11 mouse cellular contexts compared by ENCODE assay signal in the genomic region with DNA sequence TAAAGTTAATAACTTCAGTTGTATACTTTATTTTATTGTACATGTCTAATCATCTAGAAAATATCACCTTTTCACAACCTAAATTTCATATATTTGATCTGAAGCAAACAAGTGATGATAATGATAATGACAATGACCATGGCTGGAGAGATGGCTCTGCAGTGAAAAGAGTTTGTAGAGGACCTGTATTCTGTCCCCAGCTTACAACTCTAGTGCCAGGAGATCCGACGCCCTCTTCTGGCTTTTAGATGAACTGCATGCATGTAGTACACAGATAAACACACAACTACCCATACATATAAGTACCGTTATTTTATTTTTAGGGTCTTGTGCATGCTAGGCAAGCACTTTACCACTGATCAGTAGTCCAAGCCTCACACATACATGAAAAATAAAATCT. TPM values are rescaled to one million over a fixed set of nuclear protein-coding genes. Genes with fewer than 3 reads are reported as not detected.
DNase-seq lines count a peak whose midpoint lies in the region; ATAC-seq and TF ChIP-seq lines count a peak whose summit lies in the region.
"Had no signal": no experiment of that assay in that cellular context is flagged by ENCODE, and none has a peak within 500 bp of the region (broad histone marks: within the 10 kb centered on the region; RNA-seq: fewer than 3 reads in every experiment).

No protein-coding gene starts in this region.

- H3K36me3 ChIP-seq in heart, adult 2 months (ENCODE audit: control insufficient read depth, insufficient read depth, low read length) = peaks cover 14% of the 10 kb centered on the region
- peaks cover 4% of the 10 kb centered on the region for H3K36me3 ChIP-seq in heart, embryonic 12.5 days
- no peaks in the 10 kb centered on the region for H3K36me3 ChIP-seq in lung, embryonic 14.5 days (ENCODE audit: insufficient read depth)
- H3K36me3 ChIP-seq in ES-E14 (ENCODE audit: control insufficient read depth, insufficient read depth, low read length, poor library complexity, severe bottlenecking) = no peaks in the 10 kb centered on the region
- peaks cover 5% of the 10 kb centered on the region; the same call in 1 of the 2 replicates for H3K36me3 ChIP-seq in macrophage (ENCODE audit: inconsistent target)

- H3K9me3 ChIP-seq in heart, embryonic 12.5 days (replicated peaks) = no peaks in the 10 kb centered on the region; the same call in 1 of the 2 replicates
- no peaks in the 10 kb centered on the region for H3K9me3 ChIP-seq in lung, embryonic 14.5 days (ENCODE audit: low read depth, low read length)
- H3K9me3 ChIP-seq in ES-E14 (ENCODE audit: control insufficient read depth, insufficient read depth, low read depth, low read length) = no peaks in the 10 kb centered on the region
- H3K9me3 ChIP-seq: liver, embryonic 15.5 days had no signal

- H3K27ac ChIP-seq in heart, adult 2 months = peak overlapping the region; percentile 98; the same call in 1 of the 2 replicates
- H3K27ac ChIP-seq in heart, embryonic 12.5 days (ENCODE audit: poor library complexity, severe bottlenecking) = no peak overlapping the region
- H3K27ac ChIP-seq in lung, embryonic 14.5 days (ENCODE audit: low read depth) = no peak overlapping the region
- no peak overlapping the region for H3K27ac ChIP-seq in ES-E14 (ENCODE audit: insufficient read depth, low read depth, low read length, poor library complexity, severe bottlenecking)
- peak overlapping the region; percentile 89 for H3K27ac ChIP-seq in macrophage
- H3K27ac ChIP-seq: liver, embryonic 15.5 days had no signal

- no peak overlapping the region for H3K4me3 ChIP-seq in heart, adult 2 months
- H3K4me3 ChIP-seq in heart, embryonic 12.5 days = no peak overlapping the region
- H3K4me3 ChIP-seq in lung, embryonic 14.5 days (ENCODE audit: low read depth, low read length) = no peak overlapping the region
- H3K4me3 ChIP-seq in ES-E14 (ENCODE audit: insufficient read depth in 1 of 2, low read depth in 1 of 2, low read length in 2 of 2, poor library complexity in 1 of 2, severe bottlenecking in 1 of 2) = no peak overlapping the region
- no peak overlapping the region for H3K4me3 ChIP-seq in macrophage (ENCODE audit: inconsistent target)
- H3K4me3 ChIP-seq: liver, embryonic 15.5 days had no signal

- in situ Hi-C loops in ES-E14 (cut with MboI; ENCODE audit: low sequenced_read_pairs in 2 of 2, unreplicated experiment in 2 of 2) = no loop called here

- H3K9ac ChIP-seq in heart, adult 2 months (ENCODE audit: low read depth, low read length) = no peak overlapping the region
- H3K9ac ChIP-seq in heart, embryonic 12.5 days = no peak overlapping the region
- no peak overlapping the region for H3K9ac ChIP-seq in lung, embryonic 14.5 days
- H3K9ac ChIP-seq in ES-E14 (ENCODE audit: insufficient read depth, low read depth, low read length, poor library complexity, severe bottlenecking) = no peak overlapping the region
- H3K9ac ChIP-seq: liver, embryonic 15.5 days had no signal

- H3K79me2 ChIP-seq in heart, adult 2 months (replicated peaks; ENCODE audit: control insufficient read depth, insufficient read depth, low read length) = no peaks in the 10 kb centered on the region
- no peaks in the 10 kb centered on the region for H3K79me2 ChIP-seq in macrophage (ENCODE audit: inconsistent target)

- TF ChIP-seq CTCF in heart, adult 2 months (IDR thresholded peaks at IDR 0.05) = peak; percentile 49
- TF ChIP-seq CTCF in lung, embryonic 14.5 days (IDR thresholded peaks at IDR 0.05; ENCODE audit: low read depth) = peak; percentile 38; the same call in 1 of the 2 replicates

- H3K4me1 ChIP-seq in heart, adult 2 months (ENCODE audit: control insufficient read depth, insufficient read depth, low read length) = peaks cover 1% of the 10 kb centered on the region; the same call in 1 of the 2 replicates
- peaks cover 11% of the 10 kb centered on the region for H3K4me1 ChIP-seq in heart, embryonic 12.5 days (replicated peaks)
- peaks cover 4% of the 10 kb centered on the region; the same call in 1 of the 2 replicates for H3K4me1 ChIP-seq in lung, embryonic 14.5 days (ENCODE audit: insufficient read depth)
- H3K4me1 ChIP-seq in ES-E14 (ENCODE audit: control insufficient read depth in 2 of 2, insufficient read depth in 2 of 2, low read length in 2 of 2, poor library complexity in 1 of 2) = peaks cover 0 to 2% of the 10 kb centered on the region in 2 experiments; a peak in 1 of 4 replicates

- no peak overlapping the region for H3K4me2 ChIP-seq in heart, embryonic 12.5 days
- no peak overlapping the region for H3K4me2 ChIP-seq in lung, embryonic 14.5 days

- intact Hi-C loops in heart, adult 2 months (cut with DNase I) = loop anchor here (5.0 kb wide), 2 partner anchors 44 to 86 kb away; a partner anchor contains a TSS

- no peak for DNase-seq in heart, adult 2 months
- DNase-seq in lung, embryonic 14.5 days = no peak
- DNase-seq in lung, adult 18-20 months = no peak
- peak; percentile 47 for DNase-seq in ES-E14 (ENCODE audit: low read depth, low spot score)
- DNase-seq in gastrocnemius, postnatal 25 days = no peak
- DNase-seq in cerebellum, postnatal 4 days (ENCODE audit: low spot score in 2 of 2) = no peak
- DNase-seq: adrenal gland, adult 8-10 months; cerebellum, postnatal 14 days had no signal

- WGBS in heart, adult 2 months = 31% methylated on average over 3 of the region's 3 CpGs
- WGBS in heart, embryonic 12.5 days = 26% methylated on average over 3 of the region's 3 CpGs
- WGBS in lung, embryonic 14.5 days = 30% methylated on average over 3 of the region's 3 CpGs
- 27% methylated on average over 3 of the region's 3 CpGs for WGBS in macrophage (ENCODE audit: missing documents)

- ATAC-seq in heart, embryonic 12.5 days (ENCODE audit: insufficient number of reproducible peaks, low FRiP score) = no peak
- ATAC-seq in lung, embryonic 14.5 days (ENCODE audit: insufficient read depth) = no peak

- TF ChIP-seq EP300 in heart, adult 2 months (IDR thresholded peaks at IDR 0.05; ENCODE audit: insufficient read depth, low read depth, low read length) = no peak

- H3K27me3 ChIP-seq in heart, adult 2 months (ENCODE audit: control insufficient read depth, insufficient read depth, low read length) = no peaks in the 10 kb centered on the region
- no peaks in the 10 kb centered on the region for H3K27me3 ChIP-seq in heart, embryonic 12.5 days (replicated peaks)
- H3K27me3 ChIP-seq in lung, embryonic 14.5 days (ENCODE audit: insufficient read depth, low read length) = no peaks in the 10 kb centered on the region
- H3K27me3 ChIP-seq: liver, embryonic 15.5 days had no signal

- no peak for TF ChIP-seq POLR2A in heart, adult 2 months (IDR thresholded peaks at IDR 0.05; ENCODE audit: insufficient read depth, low read depth, low read length)

TF ChIP-seq in ES-E14, 5 proteins besides CTCF, POLR2A, EP300 and RAD21:
- no peak for TF ChIP-seq HCFC1 (IDR thresholded peaks at IDR 0.05; ENCODE audit: borderline replicate concordance, insufficient read depth, low read length)
- TF ChIP-seq ZC3H11A (IDR thresholded peaks at IDR 0.05; ENCODE audit: borderline replicate concordance, low read depth, low read length) = no peak; the same call in 1 of the 2 replicates
- no peak for TF ChIP-seq CHD2 (IDR thresholded peaks at IDR 0.05; ENCODE audit: low read depth, low read length)
- no peak for TF ChIP-seq ZNF384 (IDR thresholded peaks at IDR 0.05; ENCODE audit: low read depth, low read length)

RNA-seq across cellular contexts. Expression of a gene that starts 1.2 kb away (rescaled TPM):
- 10 to 100 TPM; 20.6 to 30.2 TPM for total RNA-seq in heart, adult 2 months (2021)
- polyA plus RNA-seq in heart, adult 2 months (2012; rRNA removed) = 10.7 and 16.5 TPM in 2 replicates
- 11.8 and 13.4 TPM in 2 replicates for polyA plus RNA-seq in heart, embryonic 12.5 days (2016; fragmentation: Nextera tagmentation; extraction: Ambion mirVana)
- polyA plus RNA-seq in lung, embryonic 14.5 days (2014; fragmentation: Nextera tagmentation; extraction: Ambion mirVana) = 8.9 and 9.9 TPM in 2 replicates
- 4.9 and 5.2 TPM in 2 replicates for total RNA-seq in ES-E14 (2012; rRNA removed)
- total RNA-seq in macrophage (2018; cell fraction: chromatin; rRNA removed) = 100 to 1,000 TPM in 6 of 26 experiments, 10 to 100 TPM in 13, 1 to 10 TPM in 7; 2.4 to 192 (median 33.0) TPM
- total RNA-seq in macrophage (2018; cell fraction: cytosol; rRNA removed) = 10 to 100 TPM in 11 of 26 experiments, 1 to 10 TPM in 14, under 1 TPM in 1; 0.53 to 21.8 (median 4.6) TPM
- 100 to 1,000 TPM in 2 of 26 experiments, 10 to 100 TPM in 15, 1 to 10 TPM in 9; 1.1 to 132 (median 11.2) TPM for total RNA-seq in macrophage (2018; cell fraction: nucleus; rRNA removed)
- polyA plus RNA-seq in macrophage (2018) = 2.3 to 14.6 TPM (median 12.4 TPM) in 3 replicates
- 10 to 100 TPM; 17.1 to 25.6 TPM for total RNA-seq in gastrocnemius, postnatal 25 days (2021)

Comparison
In these comparisons a context has a peak if more than half of its experiments do, and no peak if none do; other contexts are left out.
1. H3K27ac ChIP-seq: peak in heart, adult 2 months (single experiment) and macrophage (single experiment); none in heart, embryonic 12.5 days (single experiment), lung, embryonic 14.5 days (single experiment) and ES-E14 (single experiment).